Mouse (Mus musculus) neural tube, postnatal 0 days (tissue): ENCODE results near the gene Slc22a16. TPM values are rescaled to one million over a fixed set of nuclear protein-coding genes. Genes with fewer than 3 reads are reported as not detected.

Experiments
- polyA plus RNA-seq: library from polyadenylated mRNA; unstranded; fragments of >200 nt; fragmentation: Nextera tagmentation; extraction: Ambion mirVana; gene quantifications from 2 replicates; pipeline ENCODE4 v1.2.1, GENCODE M21; 2015

Gene Slc22a16
- polyA plus RNA-seq = not detected in 2 replicates

DNA sequence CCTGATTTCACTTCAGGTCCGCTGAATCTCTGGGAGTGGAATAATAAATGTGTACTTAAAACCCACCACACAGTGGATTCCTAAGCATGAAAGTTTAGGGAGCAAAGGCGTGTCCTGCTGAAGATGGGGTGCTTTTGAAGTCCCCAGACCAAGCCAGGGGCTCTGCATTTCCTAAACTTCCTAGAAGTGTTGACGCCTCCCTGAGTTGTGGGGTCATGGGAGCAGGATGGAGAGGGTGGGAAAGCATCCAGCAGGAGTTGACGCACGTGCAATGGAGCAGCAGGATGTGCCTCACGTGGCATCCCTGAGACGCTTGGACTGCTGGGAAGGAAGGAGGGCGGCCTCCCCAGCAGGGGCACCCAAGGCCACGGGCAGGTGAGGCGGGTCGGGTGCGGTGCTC is at the start of gene Slc22a16:
Gene Slc22a16, plus strand, starts transcription at position 301 of the 400 bp plus-strand sequence.

DNA sequence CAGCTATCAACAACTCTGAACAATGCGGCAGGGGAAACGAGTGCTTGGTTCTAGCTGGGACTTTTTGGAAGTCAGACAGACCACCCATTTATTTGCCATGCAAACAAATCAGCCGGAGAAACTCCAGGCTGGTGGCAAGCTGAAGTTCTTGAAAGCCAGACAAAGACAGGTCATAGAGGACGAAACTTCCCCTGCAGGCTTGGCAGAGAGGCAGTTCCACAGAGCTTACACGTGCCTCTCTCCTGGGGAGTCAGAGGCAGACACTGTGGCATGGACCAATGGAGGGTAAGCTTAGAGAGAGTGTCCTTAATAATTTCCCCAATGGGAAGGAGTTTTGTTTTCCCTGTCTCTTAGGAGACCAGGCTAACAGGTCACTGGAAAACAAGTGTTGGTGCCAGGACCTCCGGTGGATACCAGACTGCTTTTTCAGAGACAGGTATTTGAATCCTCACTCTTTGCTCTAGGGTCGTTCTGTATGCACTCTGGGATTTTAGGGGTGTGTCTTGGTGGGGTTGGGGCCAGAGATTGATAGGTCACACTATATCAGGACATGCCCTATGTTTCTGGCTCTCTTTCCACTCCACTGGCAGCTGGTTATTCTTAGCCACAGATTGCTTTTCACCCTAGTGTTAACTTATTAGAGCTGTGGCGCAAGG is 59.6 kb downstream of the Slc22a16 start, which contains the start of gene Ddo:
Gene Ddo, plus strand, starts transcription at position 356 of the 656 bp plus-strand sequence.

Other genes starting within 250 kb of the Slc22a16 start
- gene Cdk19, start 230.8 kb upstream of the Slc22a16 start, polyA plus RNA-seq = 5.9 and 6.2 TPM in 2 replicates
- gene Ddo, start 59.7 kb downstream of the Slc22a16 start, polyA plus RNA-seq = 1.9 and 2.3 TPM in 2 replicates
- 1.1 and 1.4 TPM in 2 replicates for gene Mettl24, start 112.9 kb downstream of the Slc22a16 start, polyA plus RNA-seq